Mouse (Mus musculus) adipocyte (in vitro differentiated cells): Measurements from ENCODE around the gene Agpat1.

Source experiments
- DNase-seq: peaks from one replicate; pipeline ENCODE4 v3.0.0-alpha.2; 2016; ENCODE audit warnings: low spot score

Agpat1 gene

GRCm38 (mm10) chr17:34635671-34636070 is 31.6 kb downstream of the Agpat1 start:
- DNase-seq, result no peak

GRCm38 (mm10) chr17:34637459-34637858 is 33.4 kb downstream of the Agpat1 start:
- DNase-seq, result peak; percentile 62

GRCm38 (mm10) chr17:34639461-34640255 is 35.6 kb downstream of the Agpat1 start:
- DNase-seq, result peak; percentile 94

GRCm38 (mm10) chr17:34640778-34641601 is 36.9 kb downstream of the Agpat1 start:
- DNase-seq, result peak; percentile 94

- no peak for DNase-seq
These were observed 37.9 kb downstream of the Agpat1 start for GRCm38 (mm10) chr17:34641945-34642344.

GRCm38 (mm10) chr17:34643379-34643778 is 39.3 kb downstream of the Agpat1 start:
- no peak for DNase-seq

GRCm38 (mm10) chr17:34643944-34644343 is 39.9 kb downstream of the Agpat1 start:
- peak; percentile 58 for DNase-seq

- DNase-seq, result peak; percentile 100
These were observed 40.5 kb downstream of the Agpat1 start, which contains the start of gene Fkbpl for GRCm38 (mm10) chr17:34644608-34645007. Gene Fkbpl, plus strand, starts transcription at chr17:34644764.

GRCm38 (mm10) chr17:34645256-34645829 is 41.3 kb downstream of the Agpat1 start:
- no peak for DNase-seq

GRCm38 (mm10) chr17:34645831-34646511 is 41.9 kb downstream of the Agpat1 start:
- DNase-seq, result no peak

GRCm38 (mm10) chr17:34646906-34647787 is 43.1 kb downstream of the Agpat1 start, which contains the start of gene Atf6b:
Gene Atf6b, plus strand, starts transcription at chr17:34647146.
- DNase-seq, result peak; percentile 99

GRCm38 (mm10) chr17:34648141-34648890 is 44.3 kb downstream of the Agpat1 start:
- DNase-seq, result no peak

- no peak for DNase-seq
These were observed 45.2 kb downstream of the Agpat1 start for GRCm38 (mm10) chr17:34649106-34649864.

GRCm38 (mm10) chr17:34650781-34651180 is 46.7 kb downstream of the Agpat1 start:
- DNase-seq, result no peak

- no peak for DNase-seq
These were observed 47.6 kb downstream of the Agpat1 start for GRCm38 (mm10) chr17:34651507-34652221.

- no peak for DNase-seq
These were observed 48.5 kb downstream of the Agpat1 start for GRCm38 (mm10) chr17:34652546-34652945.

- DNase-seq, result no peak
These were observed 48.9 kb downstream of the Agpat1 start for GRCm38 (mm10) chr17:34652985-34653384.

- peak; percentile 83 for DNase-seq
These were observed 49.8 kb downstream of the Agpat1 start for GRCm38 (mm10) chr17:34653746-34654285.
